Comparison of ENCODE assay signal across 15 mouse cellular contexts in genomic region chr2:66580026-66580808, GRCm38 (mm10). TPM values are rescaled to one million over a fixed set of nuclear protein-coding genes. Genes with fewer than 3 reads are reported as not detected.
DNase-seq lines count a peak whose midpoint lies in the region; ATAC-seq and TF ChIP-seq lines count a peak whose summit lies in the region.
"Had no signal": no experiment of that assay in that cellular context is flagged by ENCODE, and none has a peak within 500 bp of the region (broad histone marks: within the 10 kb centered on the region; RNA-seq: fewer than 3 reads in every experiment).

No protein-coding gene starts in this region.

- 74% methylated on average over 5 of the region's 5 CpGs for WGBS in hindbrain, embryonic 11.5 days
- 78% methylated on average over 5 of the region's 5 CpGs for WGBS in hindbrain, embryonic 10.5 days
- WGBS in forebrain, embryonic 13.5 days = 73% methylated on average over 5 of the region's 5 CpGs
- 62% methylated on average over 5 of the region's 5 CpGs for WGBS in hindbrain, postnatal 0 days
- WGBS in neural tube, embryonic 15.5 days = 68% methylated on average over 5 of the region's 5 CpGs

- H3K4me1 ChIP-seq in hindbrain, embryonic 11.5 days (replicated peaks; ENCODE audit: control insufficient read depth, insufficient read depth, low read length) = no peaks in the 10 kb centered on the region
- no peaks in the 10 kb centered on the region; the same call in 1 of the 2 replicates for H3K4me1 ChIP-seq in hindbrain, embryonic 10.5 days (replicated peaks)
- H3K4me1 ChIP-seq in forebrain, embryonic 13.5 days = no peaks in the 10 kb centered on the region
- H3K4me1 ChIP-seq in hindbrain, postnatal 0 days (ENCODE audit: insufficient read depth, low read length) = no peaks in the 10 kb centered on the region
- H3K4me1 ChIP-seq in neural tube, embryonic 15.5 days = 0 out of 2 replicates have a peak, but pooled peaks cover 2% of the 10 kb centered on the region
- H3K4me1 ChIP-seq: limb, embryonic 13.5 days had no signal

- peak; percentile 91 for ATAC-seq in hindbrain, embryonic 11.5 days (ENCODE audit: low FRiP score)
- ATAC-seq in forebrain, embryonic 13.5 days = peak; percentile 91
- ATAC-seq in hindbrain, postnatal 0 days = peak; percentile 73; the same call in 1 of the 2 replicates
- ATAC-seq in neural tube, embryonic 15.5 days (ENCODE audit: low FRiP score) = peak; percentile 89
- ATAC-seq in frontal cortex, adult (ENCODE audit: low TSS enrichment) = no peak

- peak; percentile 39 for DNase-seq in hindbrain, embryonic 11.5 days (ENCODE audit: low spot score)
- no peak for DNase-seq in hindbrain, embryonic 10.5 days (ENCODE audit: low spot score)
- peak; percentile 70 for DNase-seq in hindbrain, postnatal 0 days (ENCODE audit: low spot score)
- DNase-seq in adrenal gland, adult (ENCODE audit: inconsistent age in 2 of 2, low spot score in 1 of 2) = no peak
- DNase-seq in cerebellum, adult 9-10 months = no peak
- DNase-seq: lung, adult 2 months; right cerebral cortex, postnatal 4 days had no signal

- H3K4me2 ChIP-seq in hindbrain, embryonic 11.5 days (replicated peaks; ENCODE audit: low read depth, low read length) = no peak overlapping the region
- no peak overlapping the region for H3K4me2 ChIP-seq in forebrain, embryonic 13.5 days
- no peak overlapping the region for H3K4me2 ChIP-seq in hindbrain, postnatal 0 days (ENCODE audit: low read depth, low read length)
- H3K4me2 ChIP-seq in neural tube, embryonic 15.5 days = no peak overlapping the region
- H3K4me2 ChIP-seq: limb, embryonic 13.5 days had no signal

- no peaks in the 10 kb centered on the region for H3K36me3 ChIP-seq in hindbrain, embryonic 11.5 days (ENCODE audit: control insufficient read depth, insufficient read depth, low read length)
- no peaks in the 10 kb centered on the region for H3K36me3 ChIP-seq in hindbrain, embryonic 10.5 days
- no peaks in the 10 kb centered on the region for H3K36me3 ChIP-seq in forebrain, embryonic 13.5 days (ENCODE audit: poor library complexity, severe bottlenecking)
- no peaks in the 10 kb centered on the region for H3K36me3 ChIP-seq in hindbrain, postnatal 0 days (ENCODE audit: insufficient read depth, low read length)
- no peaks in the 10 kb centered on the region for H3K36me3 ChIP-seq in neural tube, embryonic 15.5 days
- H3K36me3 ChIP-seq: G1E; limb, embryonic 13.5 days had no signal

- no peaks in the 10 kb centered on the region for H3K27me3 ChIP-seq in hindbrain, embryonic 11.5 days (ENCODE audit: control insufficient read depth, insufficient read depth, low read length)
- H3K27me3 ChIP-seq in hindbrain, embryonic 10.5 days (ENCODE audit: insufficient read depth, poor library complexity, severe bottlenecking) = no peaks in the 10 kb centered on the region
- no peaks in the 10 kb centered on the region for H3K27me3 ChIP-seq in forebrain, embryonic 13.5 days
- H3K27me3 ChIP-seq in hindbrain, postnatal 0 days (ENCODE audit: insufficient read depth, low read length) = no peaks in the 10 kb centered on the region
- no peaks in the 10 kb centered on the region for H3K27me3 ChIP-seq in neural tube, embryonic 15.5 days (replicated peaks)
- H3K27me3 ChIP-seq: limb, embryonic 13.5 days had no signal

- no peak overlapping the region for H3K27ac ChIP-seq in hindbrain, embryonic 11.5 days (ENCODE audit: low read depth, low read length)
- H3K27ac ChIP-seq in hindbrain, embryonic 10.5 days = no peak overlapping the region
- H3K27ac ChIP-seq in forebrain, embryonic 13.5 days = no peak overlapping the region
- 0 out of 2 replicates have a peak overlapping the region, but pooled peaks have one; percentile 45 for H3K27ac ChIP-seq in hindbrain, postnatal 0 days
- 0 out of 2 replicates have a peak overlapping the region, but pooled peaks have one; percentile 28 for H3K27ac ChIP-seq in neural tube, embryonic 15.5 days (replicated peaks)
- H3K27ac ChIP-seq: limb, embryonic 13.5 days had no signal

- H3K4me3 ChIP-seq in hindbrain, embryonic 11.5 days (ENCODE audit: low read depth, low read length) = no peak overlapping the region
- no peak overlapping the region for H3K4me3 ChIP-seq in hindbrain, embryonic 10.5 days
- H3K4me3 ChIP-seq in forebrain, embryonic 13.5 days = no peak overlapping the region
- H3K4me3 ChIP-seq in hindbrain, postnatal 0 days (ENCODE audit: low read length) = no peak overlapping the region
- no peak overlapping the region for H3K4me3 ChIP-seq in neural tube, embryonic 15.5 days (replicated peaks)
- H3K4me3 ChIP-seq: limb, embryonic 13.5 days had no signal

- H3K9ac ChIP-seq in hindbrain, embryonic 11.5 days (ENCODE audit: low read depth, low read length) = no peak overlapping the region
- H3K9ac ChIP-seq in forebrain, embryonic 13.5 days = no peak overlapping the region
- H3K9ac ChIP-seq in hindbrain, postnatal 0 days (replicated peaks; ENCODE audit: low read length) = no peak overlapping the region
- H3K9ac ChIP-seq in neural tube, embryonic 15.5 days (replicated peaks) = no peak overlapping the region
- H3K9ac ChIP-seq: limb, embryonic 13.5 days had no signal

- H3K9me3 ChIP-seq in hindbrain, embryonic 11.5 days (ENCODE audit: control insufficient read depth, low read length) = no peaks in the 10 kb centered on the region
- H3K9me3 ChIP-seq in hindbrain, embryonic 10.5 days = no peaks in the 10 kb centered on the region
- no peaks in the 10 kb centered on the region for H3K9me3 ChIP-seq in forebrain, embryonic 13.5 days (replicated peaks)
- no peaks in the 10 kb centered on the region for H3K9me3 ChIP-seq in hindbrain, postnatal 0 days (ENCODE audit: low read length)
- H3K9me3 ChIP-seq in neural tube, embryonic 15.5 days (replicated peaks) = no peaks in the 10 kb centered on the region
- H3K9me3 ChIP-seq: G1E; limb, embryonic 13.5 days had no signal

- TF ChIP-seq CTCF in hindbrain, postnatal 0 days (IDR thresholded peaks at IDR 0.05; ENCODE audit: low read depth) = no peak

RNA-seq across cellular contexts. Expression of gene Scn9a, which starts 54.5 kb away (rescaled TPM):
- 3.7 and 6.0 TPM in 2 replicates for polyA plus RNA-seq in hindbrain, embryonic 11.5 days (2014; fragmentation: Nextera tagmentation; extraction: Ambion mirVana)
- 2.7 and 3.4 TPM in 2 replicates for polyA plus RNA-seq in hindbrain, embryonic 10.5 days (2016; fragmentation: Nextera tagmentation; extraction: Ambion mirVana)
- 3.2 and 3.3 TPM in 2 replicates for polyA plus RNA-seq in forebrain, embryonic 13.5 days (2015; fragmentation: Nextera tagmentation; extraction: Ambion mirVana)
- 5.8 and 6.5 TPM in 2 replicates for total RNA-seq in hindbrain, postnatal 0 days (2014; rRNA removed)
- polyA plus RNA-seq in hindbrain, postnatal 0 days (2015; fragmentation: Nextera tagmentation; extraction: Ambion mirVana) = 10.1 and 11.2 TPM in 2 replicates
- polyA plus RNA-seq in neural tube, embryonic 15.5 days (2015; fragmentation: Nextera tagmentation; extraction: Ambion mirVana) = 15.0 and 17.2 TPM in 2 replicates
- total RNA-seq: gastrocnemius, adult 18-20 months; hematopoietic stem cell, adult 5-6 weeks; megakaryocyte progenitor cell, adult 5-6 weeks had no signal
- polyA plus RNA-seq: G1E had no signal

Comparison
In these comparisons a context has a peak if more than half of its experiments do, and no peak if none do; other contexts are left out.
1. DNase-seq: peak in hindbrain, embryonic 11.5 days (single experiment) and hindbrain, postnatal 0 days (single experiment); none in hindbrain, embryonic 10.5 days (single experiment), adrenal gland, adult (0 of 2) and cerebellum, adult 9-10 months (single experiment).
2. H3K27ac ChIP-seq: peak in hindbrain, postnatal 0 days (single experiment) and neural tube, embryonic 15.5 days (single experiment); none in hindbrain, embryonic 11.5 days (single experiment), hindbrain, embryonic 10.5 days (single experiment) and forebrain, embryonic 13.5 days (single experiment).